Mouse (Mus musculus) stomach, embryonic 15.5 days (tissue): ENCODE measurements at regions not wholly inside any gene's neighbourhood (a gene's known extent, or its start where the extent isn't known, plus 50 kb on each side); places are given as distances from the start of the nearest gene placed in this dataset.
"Not testable (repeated sequence)": the region's sequence is repeated elsewhere in the genome, so short reads cannot be mapped to it uniquely, and the experiment has no call there.

Experiments used
- ATAC-seq: fragments of 200-750 bp; cut with Nextera tagmentation; 2 replicates; pipeline ENCODE4 v1.8.0; 2017; ENCODE audit warnings: low read depth, moderate number of reproducible peaks, moderate TSS enrichment; ENCODE audit not compliant: insufficient read depth, low FRiP score
- H3K27ac ChIP-seq: fragments of 300-500 bp; sonication (generic); 2 replicates; pipeline ENCODE4 v1.5.1; 2015; ENCODE audit warnings: mild to moderate bottlenecking, inconsistent platforms
- H3K27me3 ChIP-seq: fragments of 300-500 bp; sonication (generic); replicated peaks from 2 replicates; pipeline ENCODE4 v1.6.1; 2015; ENCODE audit warnings: inconsistent platforms
- H3K36me3 ChIP-seq: fragments of 300-500 bp; sonication (generic); 2 replicates; pipeline ENCODE4 v1.6.1; 2015; ENCODE audit warnings: inconsistent platforms
- H3K4me1 ChIP-seq: fragments of 300-500 bp; sonication (generic); 2 replicates; pipeline ENCODE4 v1.6.1; 2015; ENCODE audit warnings: inconsistent platforms
- H3K4me2 ChIP-seq: fragments of 300-500 bp; sonication (generic); 2 replicates; pipeline ENCODE4 v1.6.1; 2015; ENCODE audit warnings: mild to moderate bottlenecking, inconsistent platforms
- H3K4me3 ChIP-seq: fragments of 300-500 bp; sonication (generic); replicated peaks from 2 replicates; pipeline ENCODE4 v1.5.1; 2015; ENCODE audit warnings: inconsistent platforms
- H3K9ac ChIP-seq: fragments of 300-500 bp; sonication (generic); 2 replicates; pipeline ENCODE4 v1.6.1; 2015; ENCODE audit warnings: inconsistent platforms
- H3K9me3 ChIP-seq: fragments of 300-500 bp; sonication (generic); 2 replicates; pipeline ENCODE4 v1.6.1; 2016; ENCODE audit warnings: inconsistent platforms
- WGBS: fragments of 180-500 bp; shearing (Covaris S2); methylation state at CpG from one replicate; pipeline ENCODE4 v1.1.7; 2015; 5-methylcytosine and 5-hydroxymethylcytosine counted together

DNA sequence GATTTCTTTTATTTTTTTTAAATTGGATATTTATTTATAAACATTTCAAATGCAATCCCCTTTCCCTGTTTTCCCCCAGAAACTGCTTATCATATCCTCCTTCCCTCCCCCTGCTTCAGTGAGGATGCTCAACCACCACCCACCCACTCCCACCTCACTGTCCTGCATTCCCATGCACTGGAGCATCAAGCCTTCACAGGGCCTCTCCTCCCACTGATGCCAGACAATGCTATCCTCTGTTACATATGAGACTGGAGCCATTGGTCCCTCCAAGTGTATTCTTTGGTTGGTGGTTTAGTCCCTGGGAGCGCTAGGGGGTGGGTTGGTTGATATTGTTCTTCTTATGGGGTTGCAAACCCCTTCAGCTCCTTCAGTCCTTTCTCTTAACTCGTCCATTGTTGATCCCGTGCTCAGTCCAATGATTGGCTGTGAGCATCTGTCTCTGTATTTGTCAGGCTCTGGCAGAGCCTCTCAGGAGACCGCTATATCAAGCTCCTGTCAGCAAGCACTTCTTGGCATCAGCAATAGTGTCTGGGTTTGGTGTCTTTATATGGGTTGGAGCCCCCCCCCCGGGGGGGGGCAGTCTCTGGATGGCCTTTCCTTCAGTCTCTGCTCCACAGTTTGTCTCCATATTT is 519.6 kb downstream of the Gm4340 start:
- not testable (repeated sequence) for H3K4me1 ChIP-seq, H3K4me3 ChIP-seq, H3K27ac ChIP-seq, H3K9me3 ChIP-seq, H3K27me3 ChIP-seq, H3K4me2 ChIP-seq, ATAC-seq, H3K9ac ChIP-seq, H3K36me3 ChIP-seq
- WGBS, result 71% methylated on average over 5 of the region's 5 CpGs
